Mouse (Mus musculus): Measurements from ENCODE around the gene Gm45015. TPM values are rescaled to one million over a fixed set of nuclear protein-coding genes. Genes with fewer than 3 reads are reported as not detected.

Gene Gm45015
- not detected in 2 replicates for polyA plus RNA-seq (2015; fragmentation: Nextera tagmentation; extraction: Ambion mirVana)

GRCm38 (mm10) chrX:73336740-73337139, at the start of gene Gm45015:
TSS of gene Gm45015 (minus strand) at chrX:73336840.

GRCm38 (mm10) chrX:73342483-73342895, 5.8 kb upstream of the Gm45015 start, which contains the start of gene Zfp275:
TSS of gene Zfp275 (plus strand) at chrX:73342621.

GRCm38 (mm10) chrX:73292876-73293275, 43.8 kb downstream of the Gm45015 start, which contains the start of the genes Xlr5a and Xlr5c:
TSS of gene Xlr5a (minus strand) at chrX:73292976.
TSS of gene Xlr5c (minus strand) at chrX:73292976.

Other genes starting within 250 kb of the Gm45015 start
- gene Xlr3a, start 239.7 kb downstream of the Gm45015 start, polyA plus RNA-seq (2015; fragmentation: Nextera tagmentation; extraction: Ambion mirVana) = 2.1 and 4.1 TPM in 2 replicates
- 0.41 and 1.2 TPM in 2 replicates for gene Gm14685, start 219.8 kb downstream of the Gm45015 start, polyA plus RNA-seq (2015; fragmentation: Nextera tagmentation; extraction: Ambion mirVana)
- not detected in 2 replicates for gene Xlr5b, start 188.0 kb downstream of the Gm45015 start, polyA plus RNA-seq (2015; fragmentation: Nextera tagmentation; extraction: Ambion mirVana)
- gene DXBay18, start 187.4 kb downstream of the Gm45015 start, polyA plus RNA-seq (2015; fragmentation: Nextera tagmentation; extraction: Ambion mirVana) = 0.84 TPM in 1 of 2 replicates, not detected in the other
- gene Spin2d, start 159.9 kb downstream of the Gm45015 start, polyA plus RNA-seq (2015; fragmentation: Nextera tagmentation; extraction: Ambion mirVana) = not detected in 2 replicates
- gene Xlr3b, start 144.6 kb downstream of the Gm45015 start, polyA plus RNA-seq (2015; fragmentation: Nextera tagmentation; extraction: Ambion mirVana) = 1.4 and 21.8 TPM in 2 replicates
- 0.94 TPM in 1 of 2 replicates, not detected in the other for gene Xlr4b, start 122.5 kb downstream of the Gm45015 start, polyA plus RNA-seq (2015; fragmentation: Nextera tagmentation; extraction: Ambion mirVana)
- gene F8a, start 108.5 kb downstream of the Gm45015 start, polyA plus RNA-seq (2015; fragmentation: Nextera tagmentation; extraction: Ambion mirVana) = 35.4 and 37.0 TPM in 2 replicates
- gene Xlr4c, start 93.7 kb downstream of the Gm45015 start, polyA plus RNA-seq (2015; fragmentation: Nextera tagmentation; extraction: Ambion mirVana) = 0.18 and 0.58 TPM in 2 replicates
- 0.12 and 0.33 TPM in 2 replicates for gene Xlr3c, start 71.5 kb downstream of the Gm45015 start, polyA plus RNA-seq (2015; fragmentation: Nextera tagmentation; extraction: Ambion mirVana)
- gene Xlr5a, start 43.9 kb downstream of the Gm45015 start, polyA plus RNA-seq (2015; fragmentation: Nextera tagmentation; extraction: Ambion mirVana) = not detected in 2 replicates
- not detected in 2 replicates for gene Xlr5c, start 43.9 kb downstream of the Gm45015 start, polyA plus RNA-seq (2015; fragmentation: Nextera tagmentation; extraction: Ambion mirVana)
- 5.0 and 5.6 TPM in 2 replicates for gene Zfp275, start 5.8 kb upstream of the Gm45015 start, polyA plus RNA-seq (2015; fragmentation: Nextera tagmentation; extraction: Ambion mirVana)
- 0.06 TPM in 1 of 2 replicates, not detected in the other for gene Gm18336, start 61.9 kb upstream of the Gm45015 start, polyA plus RNA-seq (2015; fragmentation: Nextera tagmentation; extraction: Ambion mirVana)
- gene Zfp92, start 74.3 kb upstream of the Gm45015 start, polyA plus RNA-seq (2015; fragmentation: Nextera tagmentation; extraction: Ambion mirVana) = 1.3 and 1.9 TPM in 2 replicates
- not detected in 2 replicates for gene Trex2, start 98.5 kb upstream of the Gm45015 start, polyA plus RNA-seq (2015; fragmentation: Nextera tagmentation; extraction: Ambion mirVana)
- 57.3 and 61.1 TPM in 2 replicates for gene Haus7, start 122.2 kb upstream of the Gm45015 start, polyA plus RNA-seq (2015; fragmentation: Nextera tagmentation; extraction: Ambion mirVana)
- gene Bgn, start 146.8 kb upstream of the Gm45015 start, polyA plus RNA-seq (2015; fragmentation: Nextera tagmentation; extraction: Ambion mirVana) = 40.7 and 49.5 TPM in 2 replicates
- 8.0 and 9.1 TPM in 2 replicates for gene Atp2b3, start 166.2 kb upstream of the Gm45015 start, polyA plus RNA-seq (2015; fragmentation: Nextera tagmentation; extraction: Ambion mirVana)

Data from neural tube, postnatal 0 days (tissue).